Mouse (Mus musculus) forebrain, embryonic 11.5 days (tissue): ENCODE measurements around the gene Tnr. TPM values are rescaled to one million over a fixed set of nuclear protein-coding genes. Genes with fewer than 3 reads are reported as not detected.
A peak's percentile ranks its signal among the peaks of the same experiment; 100 is the strongest.

ENCODE experiments used
- ATAC-seq: fragments of 200-750 bp; cut with Nextera tagmentation; replicated peaks from 2 replicates; pipeline ENCODE4 v1.8.0; 2017; ENCODE audit warnings: moderate TSS enrichment; ENCODE audit not compliant: low FRiP score
- DNase-seq: peaks from one replicate; pipeline ENCODE4 v3.0.0-alpha.2; 2017; ENCODE audit warnings: low spot score
- H3K27ac ChIP-seq: fragments of 300-500 bp; sonication (generic); 2 replicates; pipeline ENCODE4 v1.5.1; 2014; ENCODE audit warnings: low read depth, low read length
- H3K27me3 ChIP-seq: fragments of 300-500 bp; sonication (generic); 2 replicates; pipeline ENCODE4 v1.6.1; 2014; ENCODE audit warnings: mild to moderate bottlenecking, low read length, mixed read lengths; ENCODE audit not compliant: control insufficient read depth, insufficient read depth
- H3K36me3 ChIP-seq: fragments of 300-500 bp; sonication (generic); 2 replicates; pipeline ENCODE4 v1.6.1; 2014; ENCODE audit warnings: mild to moderate bottlenecking, low read length, moderate library complexity, mixed read lengths; ENCODE audit not compliant: control insufficient read depth, insufficient read depth
- H3K4me1 ChIP-seq: fragments of 300-500 bp; sonication (generic); replicated peaks from 2 replicates; pipeline ENCODE4 v1.6.1; 2014; ENCODE audit warnings: low read length, mixed read lengths; ENCODE audit not compliant: control insufficient read depth, insufficient read depth
- H3K4me2 ChIP-seq: fragments of 300-500 bp; sonication (generic); 2 replicates; pipeline ENCODE4 v1.6.1; 2014; ENCODE audit warnings: low read depth, mild to moderate bottlenecking, low read length, moderate library complexity, mixed read lengths; ENCODE audit not compliant: severe bottlenecking
- H3K4me3 ChIP-seq: fragments of 300-500 bp; sonication (generic); 2 replicates; pipeline ENCODE4 v1.5.1; 2014; ENCODE audit warnings: low read depth, low read length
- H3K9ac ChIP-seq: fragments of 300-500 bp; sonication (generic); 2 replicates; pipeline ENCODE4 v1.6.1; 2014; ENCODE audit warnings: low read length
- H3K9me3 ChIP-seq: fragments of 300-500 bp; sonication (generic); 2 replicates; pipeline ENCODE4 v1.6.1; 2016; ENCODE audit warnings: low read length, mixed read lengths; ENCODE audit not compliant: control insufficient read depth
- WGBS: fragments of 180-500 bp; shearing (Covaris S2); extraction: QIAGEN DNeasy Blood & Tissue Kit; methylation state at CpG from one replicate; pipeline ENCODE4 v1.1.7; 2014; 5-methylcytosine and 5-hydroxymethylcytosine counted together
- polyA plus RNA-seq: library from polyadenylated mRNA; unstranded; fragments of >200 nt; fragmentation: Nextera tagmentation; extraction: Ambion mirVana; gene quantifications from 2 replicates; pipeline ENCODE4 v1.2.1, GENCODE M21; 2014

The Tnr gene
- polyA plus RNA-seq, 1 experiment from 2014 or later = 0.77 TPM

DNA sequence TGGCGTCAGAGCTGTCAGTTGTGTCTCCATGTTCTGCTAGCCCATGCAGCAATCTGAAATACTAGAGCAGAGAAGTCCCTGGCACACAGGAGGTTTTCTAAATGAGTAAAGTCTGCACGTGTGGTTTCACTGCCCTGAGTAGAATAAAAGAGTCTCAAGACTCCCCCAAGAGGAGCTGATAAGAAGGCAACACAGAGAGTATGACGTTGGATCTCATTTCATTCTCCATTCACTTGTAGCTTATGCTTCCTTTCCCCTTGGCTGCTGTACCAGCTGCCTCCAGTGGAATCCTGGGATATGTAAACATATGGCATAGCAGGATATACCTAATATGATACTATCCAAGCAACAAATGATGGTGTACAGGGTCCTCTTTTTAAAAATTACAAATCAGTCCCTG lies 285.9 kb downstream of the Tnr start:
- Histone ChIP-seq H3K9ac (no peak overlapping the region), H3K36me3 (no peaks in the 10 kb centered on the region), H3K9me3 (no peaks in the 10 kb centered on the region), H3K27ac (no peak overlapping the region), H3K27me3 (no peaks in the 10 kb centered on the region), H3K4me2 (no peak overlapping the region), H3K4me3 (no peak overlapping the region), H3K4me1 (no peaks in the 10 kb centered on the region)
- 52% methylated on average over 3 of the region's 3 CpGs for WGBS
- DNase-seq = no peak
- no peak for ATAC-seq

- H3K4me3 ChIP-seq = no peak overlapping the region
- DNase-seq = no peak
- no peak for ATAC-seq
- no peaks in the 10 kb centered on the region for H3K27me3 ChIP-seq
- H3K9me3 ChIP-seq = no peaks in the 10 kb centered on the region
- no peaks in the 10 kb centered on the region for H3K4me1 ChIP-seq
- no peak overlapping the region for H3K27ac ChIP-seq
- H3K36me3 ChIP-seq = no peaks in the 10 kb centered on the region
- 76% methylated on average over 2 of the region's 2 CpGs for WGBS
- H3K4me2 ChIP-seq = no peak overlapping the region
- no peak overlapping the region for H3K9ac ChIP-seq
Measured at GRCm38 (mm10) chr1:159811805-159812204, 288.2 kb downstream of the Tnr start.

- Histone ChIP-seq H3K4me1 (no peaks in the 10 kb centered on the region), H3K4me3 (no peak overlapping the region), H3K27ac (no peak overlapping the region), H3K36me3 (no peaks in the 10 kb centered on the region), H3K4me2 (peak overlapping the region; percentile 35; the same call in 1 of the 2 replicates), H3K9me3 (no peaks in the 10 kb centered on the region), H3K9ac (no peak overlapping the region), H3K27me3 (no peaks in the 10 kb centered on the region)
- DNase-seq = peak; percentile 72
- 6% methylated on average over 8 of the region's 8 CpGs for WGBS
- ATAC-seq = peak; percentile 86
Measured at GRCm38 (mm10) chr1:159812820-159813411, 289.3 kb downstream of the Tnr start.

DNA sequence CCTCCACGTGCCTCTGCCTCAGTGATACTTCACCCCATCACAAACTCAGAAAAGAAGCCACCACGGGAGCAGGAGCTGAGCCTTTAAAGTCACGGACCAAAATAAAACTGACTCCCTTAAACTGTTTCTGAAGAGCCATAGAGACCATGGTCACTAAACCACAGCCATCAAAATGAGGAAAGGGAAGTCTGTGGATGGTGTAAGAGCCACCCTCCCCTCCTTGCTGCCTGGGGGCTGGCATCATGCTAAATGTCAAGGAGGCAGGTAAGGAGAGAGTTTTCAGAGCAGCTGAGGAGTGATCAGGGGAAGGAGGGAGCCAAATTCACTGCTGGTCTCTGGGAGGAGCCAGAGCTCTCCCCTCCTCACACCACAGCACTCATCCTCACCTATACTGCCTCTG lies 290.8 kb downstream of the Tnr start:
- 47% methylated on average over 3 of the region's 3 CpGs for WGBS
- no peak overlapping the region for H3K27ac ChIP-seq
- no peak for ATAC-seq

DNA sequence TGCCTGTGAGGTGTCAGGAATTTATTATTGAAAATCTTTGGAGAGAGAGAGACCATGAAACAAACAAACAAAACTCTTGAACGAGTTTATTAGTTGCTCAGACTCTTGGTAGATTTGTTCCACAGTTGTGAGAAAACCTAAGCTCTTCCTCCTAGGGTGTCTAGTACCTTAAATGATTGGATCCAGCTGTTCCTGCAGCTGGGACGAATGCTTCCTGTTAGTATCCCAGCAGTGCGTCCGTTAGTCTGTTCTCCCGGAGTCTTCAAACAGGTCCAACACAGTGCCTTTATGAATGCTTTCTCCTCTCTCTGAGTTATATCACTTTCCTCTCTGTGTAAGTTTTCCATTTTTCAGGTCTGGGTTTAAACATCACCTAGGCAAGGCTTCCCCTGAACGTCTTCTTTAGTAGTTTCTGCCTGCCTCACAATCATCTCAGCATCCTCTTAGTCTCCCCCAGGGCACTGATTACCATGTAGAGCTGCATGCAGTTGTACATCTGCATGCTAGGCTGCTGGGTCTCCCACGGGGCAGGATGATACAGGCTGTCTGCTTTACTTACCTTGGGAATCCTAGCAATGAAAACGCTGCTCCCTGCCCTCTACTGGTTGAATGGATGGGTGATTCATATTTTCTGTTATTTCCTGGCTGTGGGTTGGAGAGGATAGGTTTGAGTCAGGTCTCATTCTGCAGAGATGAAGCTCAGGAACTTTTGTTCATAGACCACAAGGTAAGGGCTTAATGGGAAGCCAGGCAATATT lies 293.2 kb downstream of the Tnr start:
- Histone ChIP-seq H3K27ac (no peak overlapping the region), H3K4me2 (no peak overlapping the region), H3K27me3 (no peaks in the 10 kb centered on the region), H3K4me1 (no peaks in the 10 kb centered on the region), H3K9ac (no peak overlapping the region), H3K9me3 (no peaks in the 10 kb centered on the region), H3K4me3 (no peak overlapping the region), H3K36me3 (no peaks in the 10 kb centered on the region)
- DNase-seq (no peak), ATAC-seq (no peak)
- WGBS = 53% methylated on average over 8 of the region's 8 CpGs

More for the DNA sequence above, 290.8 kb downstream of the Tnr start:
- no peaks in the 10 kb centered on the region for H3K4me1 ChIP-seq
- H3K4me3 ChIP-seq = no peak overlapping the region
- DNase-seq = no peak
- H3K36me3 ChIP-seq = no peaks in the 10 kb centered on the region
- no peak overlapping the region for H3K9ac ChIP-seq
- H3K9me3 ChIP-seq = no peaks in the 10 kb centered on the region
- no peaks in the 10 kb centered on the region for H3K27me3 ChIP-seq
- no peak overlapping the region for H3K4me2 ChIP-seq

DNA sequence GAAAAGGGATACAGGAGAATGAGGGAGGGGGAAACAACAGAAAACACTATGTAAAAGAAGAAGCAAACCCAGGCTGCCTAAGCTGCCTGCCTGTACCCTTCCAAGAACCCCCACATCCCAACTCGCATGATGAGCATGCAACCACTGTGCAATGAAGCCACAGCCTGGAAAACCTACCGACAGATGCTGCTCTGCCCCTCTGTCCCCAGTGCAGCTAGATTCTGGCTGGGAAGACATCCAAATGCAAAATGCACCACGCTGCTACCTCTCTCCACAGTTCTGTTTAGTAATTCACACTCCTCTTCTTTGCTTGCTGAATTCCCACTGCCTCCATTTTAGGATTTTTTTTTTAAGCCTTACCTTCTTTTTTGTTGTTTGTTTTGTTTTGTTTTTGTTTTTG lies 295.9 kb downstream of the Tnr start:
- no peaks in the 10 kb centered on the region for H3K4me1 ChIP-seq
- H3K9ac ChIP-seq = no peak overlapping the region
- H3K4me3 ChIP-seq = no peak overlapping the region
- DNase-seq = no peak
- ATAC-seq = no peak
- no peak overlapping the region for H3K4me2 ChIP-seq
- no peak overlapping the region for H3K27ac ChIP-seq
- no peaks in the 10 kb centered on the region for H3K27me3 ChIP-seq
- WGBS = 49% methylated on average over 3 of the region's 3 CpGs
- H3K36me3 ChIP-seq = no peaks in the 10 kb centered on the region
- no peaks in the 10 kb centered on the region for H3K9me3 ChIP-seq

DNA sequence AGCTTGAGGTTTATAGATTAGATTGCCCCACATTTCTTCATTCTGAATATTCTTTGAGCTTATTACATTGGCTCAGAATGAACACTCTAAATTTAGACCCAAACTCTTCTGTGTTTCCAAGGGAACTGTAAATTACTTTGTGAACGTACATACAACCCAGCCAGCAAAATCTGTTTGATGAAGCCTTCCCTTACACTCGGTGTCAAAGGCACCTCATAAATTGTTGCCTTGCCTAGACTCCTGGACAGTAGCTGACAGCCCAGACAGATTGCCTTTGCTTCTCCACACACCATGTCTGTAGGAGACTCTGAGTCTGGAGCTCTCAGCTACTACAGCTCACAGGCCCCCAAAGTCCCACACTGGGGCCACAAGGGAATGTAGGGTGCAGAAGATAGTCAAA lies 298.8 kb downstream of the Tnr start:
- no peak overlapping the region for H3K4me3 ChIP-seq
- H3K36me3 ChIP-seq = no peaks in the 10 kb centered on the region
- no peak overlapping the region for H3K27ac ChIP-seq
- DNase-seq (no peak), ATAC-seq (no peak)
- H3K9me3 ChIP-seq = no peaks in the 10 kb centered on the region
- no peaks in the 10 kb centered on the region for H3K27me3 ChIP-seq
- 96% methylated on average over 2 of the region's 2 CpGs for WGBS
- H3K9ac ChIP-seq = no peak overlapping the region
- no peaks in the 10 kb centered on the region for H3K4me1 ChIP-seq
- no peak overlapping the region for H3K4me2 ChIP-seq

GRCm38 (mm10) chr1:159828531-159828930 lies 305.0 kb downstream of the Tnr start:
- H3K27ac ChIP-seq = no peak overlapping the region
- H3K27me3 ChIP-seq = no peaks in the 10 kb centered on the region
- H3K4me1 ChIP-seq = no peaks in the 10 kb centered on the region
- no peak overlapping the region for H3K9ac ChIP-seq
- no peaks in the 10 kb centered on the region for H3K36me3 ChIP-seq
- no peak for ATAC-seq
- no peak overlapping the region for H3K4me2 ChIP-seq
- H3K4me3 ChIP-seq = no peak overlapping the region
- no peak for DNase-seq
- no peaks in the 10 kb centered on the region for H3K9me3 ChIP-seq
- 83% methylated on average over 2 of the region's 2 CpGs for WGBS

DNA sequence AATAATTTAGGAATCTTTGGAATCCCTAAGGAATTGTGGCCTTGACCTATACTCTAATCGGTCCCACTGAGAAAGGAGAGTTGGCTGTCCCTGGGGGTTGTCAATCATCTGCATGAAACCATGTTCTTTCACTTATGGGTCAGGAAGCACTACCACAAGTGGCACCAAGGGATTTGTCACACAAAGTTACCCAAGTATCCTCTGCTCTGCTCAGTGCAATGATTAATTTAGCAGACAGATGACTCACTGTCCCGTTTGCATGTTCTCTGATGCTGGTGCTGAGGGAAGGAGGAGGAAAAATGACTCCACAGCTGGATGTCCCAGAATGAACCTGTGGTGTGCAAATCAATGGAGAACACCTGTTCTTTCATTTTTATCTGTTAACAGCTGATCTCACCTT lies 309.6 kb downstream of the Tnr start:
- Histone ChIP-seq H3K27ac (no peak overlapping the region), H3K9me3 (no peaks in the 10 kb centered on the region), H3K27me3 (no peaks in the 10 kb centered on the region), H3K4me3 (no peak overlapping the region), H3K4me1 (no peaks in the 10 kb centered on the region; the same call in 1 of the 2 replicates), H3K4me2 (no peak overlapping the region), H3K9ac (no peak overlapping the region), H3K36me3 (no peaks in the 10 kb centered on the region)
- 73% methylated on average over 2 of the region's 2 CpGs for WGBS
- DNase-seq (no peak), ATAC-seq (no peak)
